Mouse (Mus musculus): ENCODE measurements around the gene Rnf115. TPM values are rescaled to one million over a fixed set of nuclear protein-coding genes. Genes with fewer than 3 reads are reported as not detected.

Gene Rnf115
- total RNA-seq, 2 experiments from 2014 or later = 46.3 to 56.3 TPM

GRCm38 (mm10) chr3:96832930-96833329 is 105.5 kb downstream of the Rnf115 start:
- DNase-seq (ENCODE audit: low spot score in 2 of 2) = no peak

DNA sequence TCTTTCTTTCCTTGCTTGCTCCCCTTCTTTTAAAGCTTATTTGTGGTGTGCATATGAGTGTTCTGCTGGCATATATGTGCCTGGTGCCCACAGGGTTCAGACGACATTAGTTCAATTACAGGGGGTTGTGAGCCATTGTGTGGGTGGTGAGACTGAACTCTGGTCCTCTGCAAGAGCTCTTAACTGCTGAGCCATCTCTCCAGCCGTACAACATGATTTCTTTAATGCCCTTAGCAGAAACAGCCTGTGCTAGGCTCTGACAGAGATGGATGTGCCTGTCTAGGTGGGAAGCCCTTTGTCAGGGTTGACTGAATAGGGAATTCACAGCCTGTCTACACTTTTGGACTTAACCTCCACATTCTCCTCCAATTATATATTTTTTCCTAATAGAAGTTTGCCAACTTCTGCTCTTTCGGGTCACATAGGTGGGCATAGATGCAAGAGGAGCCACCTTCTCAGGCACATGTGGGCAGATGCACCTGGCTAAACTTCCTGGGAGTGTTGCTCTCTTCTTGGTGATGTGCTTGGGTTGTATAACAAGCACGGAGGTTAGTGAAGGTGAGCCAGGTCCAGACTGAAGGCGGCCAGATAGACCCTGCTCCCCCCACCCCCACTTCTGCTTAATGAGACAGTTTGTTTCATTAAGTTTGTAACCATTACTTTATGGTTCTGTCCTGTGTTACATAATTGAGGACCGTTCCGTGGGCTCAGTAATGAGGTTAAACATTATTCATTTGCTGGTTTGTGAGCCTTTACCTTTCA is 107.3 kb downstream of the Rnf115 start:
- no peak for DNase-seq (ENCODE audit: low spot score in 2 of 2)

GRCm38 (mm10) chr3:96836414-96836813 is 109.0 kb downstream of the Rnf115 start:
- DNase-seq (ENCODE audit: low spot score in 2 of 2) = no peak

- no peak for DNase-seq (ENCODE audit: low spot score in 2 of 2)
Observed at GRCm38 (mm10) chr3:96838996-96839645, 111.7 kb downstream of the Rnf115 start.

Other genes with a start within 250 kb of the Rnf115 start
- under 1 TPM; 0.41 to 0.49 TPM for gene Hfe2, start 202.5 kb upstream of the Rnf115 start, total RNA-seq (2021)
- 10 to 100 TPM; 36.5 to 46.1 TPM for gene Txnip, start 169.7 kb upstream of the Rnf115 start, total RNA-seq (2021)
- not detected for gene Gm16253, start 150.7 kb upstream of the Rnf115 start, total RNA-seq (2021)
- gene Polr3gl, start 133.5 kb upstream of the Rnf115 start, total RNA-seq (2021) = 10 to 100 TPM; 27.5 to 28.6 TPM
- gene Ankrd34a, start 131.0 kb upstream of the Rnf115 start, total RNA-seq (2021) = 10 to 100 TPM; 41.3 to 45.5 TPM
- 10 to 100 TPM; 40.8 to 44.5 TPM for gene Lix1l, start 126.5 kb upstream of the Rnf115 start, total RNA-seq (2021)
- gene Rbm8a, start 97.7 kb upstream of the Rnf115 start, total RNA-seq (2021) = 10 to 100 TPM; 69.9 to 75.6 TPM
- 10 to 100 TPM; 43.2 to 50.3 TPM for gene Pex11b, start 92.3 kb upstream of the Rnf115 start, total RNA-seq (2021)
- under 1 TPM; 0.25 to 0.34 TPM for gene Gm42957, start 92.2 kb upstream of the Rnf115 start, total RNA-seq (2021)
- gene Itga10, start 82.1 kb upstream of the Rnf115 start, total RNA-seq (2021) = 1 to 10 TPM; 1.4 to 1.8 TPM
- 1 to 10 TPM; 6.9 to 7.4 TPM for gene Ankrd35, start 57.5 kb upstream of the Rnf115 start, total RNA-seq (2021)
- gene Pias3, start 31.3 kb upstream of the Rnf115 start, total RNA-seq (2021) = 10 to 100 TPM; 25.6 to 31.7 TPM
- gene Nudt17, start 19.1 kb upstream of the Rnf115 start, total RNA-seq (2021) = 10 to 100 TPM in 1 of 2 experiments, 1 to 10 TPM in 1; 9.8 to 11.0 TPM
- gene Polr3c, start within 50 bp of the Rnf115 start, total RNA-seq (2021) = 10 to 100 TPM; 26.4 to 28.1 TPM
- under 1 TPM; 0.14 to 0.25 TPM for gene Pdzk1, start 101.6 kb downstream of the Rnf115 start, total RNA-seq (2021)
- gene Cd160, start 101.7 kb downstream of the Rnf115 start, total RNA-seq (2021) = not detected
- 1 to 10 TPM; 1.9 to 2.1 TPM for gene Gja5, start 177.0 kb downstream of the Rnf115 start, total RNA-seq (2021)
- gene Gpr89, start 177.7 kb downstream of the Rnf115 start, total RNA-seq (2021) = 10 to 100 TPM; 33.8 to 45.6 TPM
- gene Gja8, start 198.4 kb downstream of the Rnf115 start, total RNA-seq (2021) = not detected

Data from layer of hippocampus, postnatal 10 days (tissue).